Mouse (Mus musculus): ENCODE data around the gene Ankrd65. TPM values are rescaled to one million over a fixed set of nuclear protein-coding genes. Genes with fewer than 3 reads are reported as not detected.

Gene Ankrd65
- polyA plus RNA-seq, 3 experiments from 2014 or later, result not detected

GRCm38 (mm10) chr4:155847591-155848352 lies 57.5 kb downstream of the Ankrd65 start:
- ATAC-seq, result peak; percentile 16

- no peak for ATAC-seq
These were observed 58.3 kb downstream of the Ankrd65 start for GRCm38 (mm10) chr4:155848434-155849095.

Other genes with a start within 250 kb of the Ankrd65 start
- gene Nadk, start 228.1 kb upstream of the Ankrd65 start, polyA plus RNA-seq (2017; shearing (Covaris generic)), result 10 to 100 TPM; 50.9 to 55.9 (median 53.2) TPM
- gene Slc35e2, start 189.0 kb upstream of the Ankrd65 start, polyA plus RNA-seq (2017; shearing (Covaris generic)), result 1 to 10 TPM; 7.9 to 9.1 (median 8.5) TPM
- gene Cdk11b, start 165.6 kb upstream of the Ankrd65 start, polyA plus RNA-seq (2017; shearing (Covaris generic)), result 100 to 1,000 TPM in 2 of 3 experiments, 10 to 100 TPM in 1; 75.2 to 139 (median 116) TPM
- gene Gm10563, start 145.0 kb upstream of the Ankrd65 start, polyA plus RNA-seq (2017; shearing (Covaris generic)), result 1 to 10 TPM in 1 of 3 experiments, not detected in 2; 1.7 TPM
- gene Mmp23, start 137.1 kb upstream of the Ankrd65 start, polyA plus RNA-seq (2017; shearing (Covaris generic)), result not detected
- gene Mib2, start 121.2 kb upstream of the Ankrd65 start, polyA plus RNA-seq (2017; shearing (Covaris generic)), result 1 to 10 TPM; 3.1 to 5.2 (median 3.9) TPM
- gene Fndc10, start 96.1 kb upstream of the Ankrd65 start, polyA plus RNA-seq (2017; shearing (Covaris generic)), result 1 to 10 TPM in 1 of 3 experiments, under 1 TPM in 2; 0.16 to 1.6 (median 0.96) TPM
- gene Ssu72, start 85.6 kb upstream of the Ankrd65 start, polyA plus RNA-seq (2017; shearing (Covaris generic)), result 100 to 1,000 TPM; 145 to 170 (median 154) TPM
- under 1 TPM; 0.13 to 0.16 (median 0.13) TPM for gene Tmem240, start 55.6 kb upstream of the Ankrd65 start, polyA plus RNA-seq (2017; shearing (Covaris generic))
- 10 to 100 TPM in 2 of 3 experiments, 1 to 10 TPM in 1; 9.8 to 27.2 (median 21.7) TPM for gene Atad3a, start 29.3 kb upstream of the Ankrd65 start, polyA plus RNA-seq (2017; shearing (Covaris generic))
- gene Vwa1, start 15.7 kb upstream of the Ankrd65 start, polyA plus RNA-seq (2017; shearing (Covaris generic)), result under 1 TPM in 1 of 3 experiments, not detected in 2; 0.09 TPM
- gene Tmem88b, start 4.6 kb upstream of the Ankrd65 start, polyA plus RNA-seq (2017; shearing (Covaris generic)), result not detected
- 100 to 1,000 TPM; 105 to 200 (median 117) TPM for gene Mrpl20, start 12.4 kb downstream of the Ankrd65 start, polyA plus RNA-seq (2017; shearing (Covaris generic))
- 100 to 1,000 TPM in 2 of 3 experiments, 10 to 100 TPM in 1; 83.8 to 128 (median 117) TPM for gene Ccnl2, start 22.1 kb downstream of the Ankrd65 start, polyA plus RNA-seq (2017; shearing (Covaris generic))
- gene Aurkaip1, start 40.8 kb downstream of the Ankrd65 start, polyA plus RNA-seq (2017; shearing (Covaris generic)), result 100 to 1,000 TPM; 206 to 219 (median 211) TPM
- 10 to 100 TPM in 2 of 3 experiments, under 1 TPM in 1; 0.69 to 18.3 (median 16.4) TPM for gene Mxra8, start 49.2 kb downstream of the Ankrd65 start, polyA plus RNA-seq (2017; shearing (Covaris generic))
- gene Dvl1, start 57.0 kb downstream of the Ankrd65 start, polyA plus RNA-seq (2017; shearing (Covaris generic)), result 1 to 10 TPM; 2.0 to 3.8 (median 3.5) TPM
- under 1 TPM; 0.16 to 0.40 (median 0.30) TPM for gene Tas1r3, start 72.9 kb downstream of the Ankrd65 start, polyA plus RNA-seq (2017; shearing (Covaris generic))
- gene Cptp, start 79.0 kb downstream of the Ankrd65 start, polyA plus RNA-seq (2017; shearing (Covaris generic)), result 10 to 100 TPM; 14.2 to 19.2 (median 19.1) TPM
- 10 to 100 TPM; 81.9 to 88.2 (median 86.6) TPM for gene Ints11, start 79.1 kb downstream of the Ankrd65 start, polyA plus RNA-seq (2017; shearing (Covaris generic))
- 10 to 100 TPM; 14.1 to 20.3 (median 15.8) TPM for gene Pusl1, start 101.3 kb downstream of the Ankrd65 start, polyA plus RNA-seq (2017; shearing (Covaris generic))
- gene Acap3, start 101.4 kb downstream of the Ankrd65 start, polyA plus RNA-seq (2017; shearing (Covaris generic)), result 1 to 10 TPM; 4.0 to 9.1 (median 5.8) TPM
- gene Ube2j2, start 153.4 kb downstream of the Ankrd65 start, polyA plus RNA-seq (2017; shearing (Covaris generic)), result 10 to 100 TPM; 19.3 to 30.8 (median 29.6) TPM
- gene C1qtnf12, start 171.9 kb downstream of the Ankrd65 start, polyA plus RNA-seq (2017; shearing (Covaris generic)), result 1 to 10 TPM; 3.0 to 6.9 (median 5.6) TPM
- gene B3galt6, start 202.2 kb downstream of the Ankrd65 start, polyA plus RNA-seq (2017; shearing (Covaris generic)), result 1 to 10 TPM in 1 of 3 experiments, under 1 TPM in 2; 0.63 to 1.0 (median 0.90) TPM
- gene Sdf4, start 202.4 kb downstream of the Ankrd65 start, polyA plus RNA-seq (2017; shearing (Covaris generic)), result 100 to 1,000 TPM; 489 to 506 (median 496) TPM
- gene Tnfrsf4, start 223.4 kb downstream of the Ankrd65 start, polyA plus RNA-seq (2017; shearing (Covaris generic)), result 100 to 1,000 TPM; 682 to 810 (median 720) TPM
- 100 to 1,000 TPM; 603 to 779 (median 637) TPM for gene Tnfrsf18, start 235.7 kb downstream of the Ankrd65 start, polyA plus RNA-seq (2017; shearing (Covaris generic))

All from inflammation-experienced regulatory T-cells, adult 6 months (primary cell).